Mouse (Mus musculus) limb, embryonic 14.5 days (tissue): ENCODE results near the gene C8b. TPM values are rescaled to one million over a fixed set of nuclear protein-coding genes. Genes with fewer than 3 reads are reported as not detected.

ENCODE experiments used
- ATAC-seq: fragments of 200-750 bp; cut with Nextera tagmentation; 2 replicates; pipeline ENCODE4 v1.8.0; 2017; ENCODE audit warnings: low read depth, moderate number of reproducible peaks, moderate TSS enrichment; ENCODE audit not compliant: low FRiP score
- DNase-seq: peaks from one replicate; pipeline ENCODE4 v3.0.0-alpha.2; 2015; ENCODE audit warnings: low spot score
- H3K27ac ChIP-seq: fragments of 300-500 bp; sonication (generic); replicated peaks from 2 replicates; pipeline ENCODE4 v1.5.1; 2014; ENCODE audit warnings: low read depth, mild to moderate bottlenecking, low read length, moderate library complexity, mixed read lengths
- H3K27me3 ChIP-seq: fragments of 300-500 bp; sonication (generic); 2 replicates; pipeline ENCODE4 v1.6.1; 2014; ENCODE audit warnings: low read length, mixed read lengths; ENCODE audit not compliant: control insufficient read depth, insufficient read depth
- H3K36me3 ChIP-seq: fragments of 300-500 bp; sonication (generic); 2 replicates; pipeline ENCODE4 v1.6.1; 2014; ENCODE audit warnings: mild to moderate bottlenecking, low read length, moderate library complexity, mixed read lengths; ENCODE audit not compliant: control insufficient read depth, insufficient read depth
- H3K4me1 ChIP-seq: fragments of 300-500 bp; sonication (generic); 2 replicates; pipeline ENCODE4 v1.6.1; 2014; ENCODE audit warnings: antibody characterized with exemption, low read length, mixed read lengths; ENCODE audit not compliant: control insufficient read depth, insufficient read depth
- H3K4me2 ChIP-seq: fragments of 300-500 bp; sonication (generic); replicated peaks from 2 replicates; pipeline ENCODE4 v1.6.1; 2014; ENCODE audit warnings: low read depth, mild to moderate bottlenecking, low read length, moderate library complexity; ENCODE audit not compliant: severe bottlenecking
- H3K4me3 ChIP-seq: fragments of 300-500 bp; sonication (generic); replicated peaks from 2 replicates; pipeline ENCODE4 v1.5.1; 2014; ENCODE audit warnings: low read length
- H3K9ac ChIP-seq: fragments of 300-500 bp; sonication (generic); 2 replicates; pipeline ENCODE4 v1.6.1; 2014; ENCODE audit warnings: mild to moderate bottlenecking, low read depth, low read length, moderate library complexity; ENCODE audit not compliant: severe bottlenecking
- H3K9me3 ChIP-seq: fragments of 300-500 bp; sonication (generic); 2 replicates; pipeline ENCODE4 v1.6.1; 2016; ENCODE audit warnings: low read length; ENCODE audit not compliant: control insufficient read depth
- POLR2A ChIP-seq: fragments of 200-500 bp; IDR thresholded peaks from 2 replicates; pipeline ENCODE4 v1.8.0; 2012; ENCODE audit warnings: inconsistent platforms, mild to moderate bottlenecking, moderate library complexity, borderline replicate concordance; ENCODE audit not compliant: insufficient read depth, insufficient read length; ENCODE audit errors: extremely low read depth
- WGBS: fragments of 180-500 bp; shearing (Covaris S2); extraction: QIAGEN DNeasy Blood & Tissue Kit; methylation state at CpG from one replicate; pipeline ENCODE4 v1.1.7; 2014; 5-methylcytosine and 5-hydroxymethylcytosine counted together
- polyA plus RNA-seq, 2 experiments: library from polyadenylated mRNA; depleted of rRNA in 1 of 2; stranded (reverse) in 1 of 2; unstranded in 1 of 2; fragments of >200 nt; fragmentation: Nextera tagmentation in 1 of 2; extraction: Ambion mirVana in 1 of 2; gene quantifications; 2 replicates each; pipeline versions ENCODE4 v1.2.1 to v1.2.3; 2012 to 2014

The C8b gene
- polyA plus RNA-seq, 2 experiments, result not detected

DNA sequence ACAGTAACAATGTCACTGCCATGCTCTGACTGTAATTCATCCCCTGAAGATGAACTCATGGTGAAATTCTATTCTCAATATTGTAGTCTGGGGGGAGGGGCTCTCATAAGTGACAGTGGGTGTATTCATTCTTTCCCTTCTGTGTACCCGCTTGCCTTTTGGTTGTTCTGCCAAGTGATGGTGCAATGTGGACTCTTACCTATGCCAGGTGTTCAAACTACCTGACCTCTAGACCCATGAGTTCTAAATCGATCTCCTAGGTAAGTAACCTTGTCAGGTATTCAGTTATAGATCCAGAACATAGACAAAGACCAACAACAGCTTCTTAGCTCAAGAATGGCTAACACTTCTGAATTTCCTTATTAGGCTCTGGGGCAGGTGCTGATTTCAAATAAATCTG is 72.2 kb downstream of the C8b start:
- no peaks in the 10 kb centered on the region for H3K36me3 ChIP-seq
- H3K4me3 ChIP-seq, result no peak overlapping the region
- ATAC-seq (no peak), DNase-seq (no peak)
- no peaks in the 10 kb centered on the region for H3K27me3 ChIP-seq
- no peak overlapping the region for H3K27ac ChIP-seq
- 76% methylated on average over 2 of the region's 2 CpGs for WGBS
- no peak overlapping the region for H3K4me2 ChIP-seq
- H3K9me3 ChIP-seq, result no peaks in the 10 kb centered on the region
- no peaks in the 10 kb centered on the region for H3K4me1 ChIP-seq
- no peak overlapping the region for H3K9ac ChIP-seq
- TF ChIP-seq POLR2A, result no peak

DNA sequence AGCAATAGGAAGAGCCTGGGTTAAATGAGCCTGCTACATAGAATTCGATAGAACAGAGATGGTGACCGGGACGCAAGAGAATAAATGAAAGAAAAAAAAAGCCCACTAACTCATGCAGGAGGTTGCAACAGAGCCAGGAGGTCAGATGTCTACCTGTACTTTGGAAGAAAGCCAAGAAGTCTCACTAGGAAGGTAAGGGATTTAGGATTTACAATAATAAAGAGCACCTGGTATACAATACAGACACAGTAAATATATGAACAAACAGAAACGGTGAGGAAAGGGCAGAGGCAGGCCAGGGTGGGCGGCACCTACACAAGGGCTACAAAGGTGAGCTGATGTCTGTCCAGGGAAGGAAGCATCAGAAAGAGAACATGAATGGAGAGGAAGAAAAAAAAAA is 76.1 kb downstream of the C8b start:
- no peaks in the 10 kb centered on the region for H3K4me1 ChIP-seq
- H3K4me3 ChIP-seq, result no peak overlapping the region
- no peaks in the 10 kb centered on the region for H3K9me3 ChIP-seq
- DNase-seq (no peak), ATAC-seq (no peak)
- no peaks in the 10 kb centered on the region for H3K27me3 ChIP-seq
- no peak overlapping the region for H3K9ac ChIP-seq
- H3K27ac ChIP-seq, result no peak overlapping the region
- H3K36me3 ChIP-seq, result no peaks in the 10 kb centered on the region
- no peak overlapping the region for H3K4me2 ChIP-seq
- TF ChIP-seq POLR2A, result no peak
- 83% methylated on average over 5 of the region's 5 CpGs for WGBS

DNA sequence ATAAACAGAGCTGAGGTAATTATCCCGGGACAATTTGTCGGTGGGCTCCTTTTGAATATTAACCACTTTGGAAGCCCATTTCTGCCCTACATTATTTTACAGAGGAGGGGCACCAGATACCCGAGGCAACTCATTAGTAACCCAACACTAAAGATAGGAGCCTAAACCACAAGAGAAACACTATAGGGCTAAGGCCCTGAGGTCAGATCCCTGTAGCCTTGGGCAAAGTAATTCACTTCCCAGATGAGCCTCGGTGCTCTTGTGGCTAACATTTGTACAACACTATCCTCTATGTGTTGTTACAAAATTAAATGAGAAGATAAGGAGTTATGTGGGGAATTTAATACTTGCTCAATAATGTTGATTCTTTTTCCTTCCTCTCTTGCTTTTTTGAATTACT is 77.4 kb downstream of the C8b start:
- no peaks in the 10 kb centered on the region for H3K27me3 ChIP-seq
- H3K4me2 ChIP-seq, result no peak overlapping the region
- H3K36me3 ChIP-seq, result no peaks in the 10 kb centered on the region
- 49% methylated on average over 4 of the region's 4 CpGs for WGBS
- H3K9me3 ChIP-seq, result no peaks in the 10 kb centered on the region
- no peaks in the 10 kb centered on the region for H3K4me1 ChIP-seq
- DNase-seq, result no peak
- no peak for TF ChIP-seq POLR2A
- ATAC-seq, result no peak
- no peak overlapping the region for H3K4me3 ChIP-seq
- H3K9ac ChIP-seq, result no peak overlapping the region
- no peak overlapping the region for H3K27ac ChIP-seq

Other genes with a start within 250 kb of the C8b start
- not detected in 2 replicates for gene Gm17662, start 91.0 kb downstream of the C8b start, polyA plus RNA-seq (2012; rRNA removed)
- not detected in 2 replicates for gene Gm17662, start 91.0 kb downstream of the C8b start, polyA plus RNA-seq (2014; fragmentation: Nextera tagmentation; extraction: Ambion mirVana)
- 0.04 TPM in 1 of 2 replicates, not detected in the other for gene C8a, start 110.1 kb downstream of the C8b start, polyA plus RNA-seq (2012; rRNA removed)
- gene C8a, start 110.1 kb downstream of the C8b start, polyA plus RNA-seq (2014; fragmentation: Nextera tagmentation; extraction: Ambion mirVana), result not detected in 2 replicates
- gene Fyb2, start 147.1 kb downstream of the C8b start, polyA plus RNA-seq (2012; rRNA removed), result 0.15 and 0.30 TPM in 2 replicates
- gene Fyb2, start 147.1 kb downstream of the C8b start, polyA plus RNA-seq (2014; fragmentation: Nextera tagmentation; extraction: Ambion mirVana), result 0.39 TPM in 2 replicates